Mouse (Mus musculus): ENCODE data around the gene Rundc3a. TPM values are rescaled to one million over a fixed set of nuclear protein-coding genes. Genes with fewer than 3 reads are reported as not detected.

Gene Rundc3a
- polyA plus RNA-seq, 1 experiment from 2014 or later = 127 TPM

DNA sequence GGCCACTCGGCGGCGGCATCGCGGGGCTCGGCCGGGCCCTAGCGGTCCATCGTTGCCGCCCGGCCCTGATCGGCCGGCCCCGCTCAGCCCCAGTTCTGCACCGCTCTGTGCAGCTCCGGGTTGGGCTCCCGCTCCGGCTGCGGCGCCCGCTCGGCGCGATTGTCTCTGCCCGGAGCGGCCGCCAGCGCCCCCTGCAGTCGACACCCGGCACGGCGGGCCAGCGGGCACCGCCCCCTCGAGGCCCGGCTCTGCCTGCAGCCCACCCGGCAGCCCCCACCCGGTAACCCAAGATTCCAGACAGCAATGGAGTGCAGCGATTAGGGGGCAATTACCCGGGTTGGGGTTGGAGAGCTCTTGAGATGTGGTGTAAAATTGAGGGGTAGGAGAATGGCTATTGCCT, 54.3 kb downstream of the Rundc3a start, which contains the start of gene Fam171a2:
Fam171a2 (minus strand) TSS at position 186 of the 400 bp plus-strand sequence.
- Histone ChIP-seq H3K9me3 (ENCODE audit: control insufficient read depth, low read length) (no peaks in the 10 kb centered on the region), H3K4me1 (ENCODE audit: control insufficient read depth, insufficient read depth, low read depth, low read length) (peaks cover 31% of the 10 kb centered on the region), H3K4me2 (ENCODE audit: low read length) (peak within 1 kb of the TSS; percentile 69), H3K27ac (ENCODE audit: low read depth, low read length) (peak within 1 kb of the TSS; percentile 99), H3K9ac (ENCODE audit: low read depth, low read length) (peak within 1 kb of the TSS; percentile 100), H3K27me3 (replicated peaks; ENCODE audit: control insufficient read depth, insufficient read depth, low read length) (no peaks in the 10 kb centered on the region), H3K4me3 (ENCODE audit: low read length) (peak within 1 kb of the TSS; percentile 98), H3K36me3 (ENCODE audit: control insufficient read depth, insufficient read depth, low read length) (peaks cover 7% of the 10 kb centered on the region)
- ATAC-seq = peak; percentile 80
- 0% methylated on average over 37 of the region's 40 CpGs for WGBS

DNA sequence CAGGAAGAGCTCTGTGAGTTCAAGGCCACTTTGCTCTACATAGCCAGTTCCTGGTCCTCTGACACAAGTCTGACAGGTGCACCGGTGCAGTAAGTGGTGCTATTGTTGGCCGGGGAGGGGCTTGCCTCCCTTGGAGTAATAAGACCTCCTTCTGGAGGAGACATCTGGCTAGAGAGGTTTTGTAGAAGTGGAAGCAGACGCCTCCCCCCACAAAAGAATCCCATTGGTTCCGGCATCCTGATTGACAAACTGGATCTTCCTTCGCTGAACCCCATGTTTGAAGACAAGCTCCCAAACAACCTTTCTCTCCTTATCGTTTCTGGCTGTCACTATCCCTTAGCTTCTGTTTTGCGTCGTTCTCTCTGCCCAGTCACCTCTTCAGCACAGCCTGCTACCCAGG, 55.1 kb downstream of the Rundc3a start:
- peaks cover 31% of the 10 kb centered on the region for H3K4me1 ChIP-seq (ENCODE audit: control insufficient read depth, insufficient read depth, low read depth, low read length)
- peak overlapping the region; percentile 69; the same call in 1 of the 2 replicates for H3K4me2 ChIP-seq (ENCODE audit: low read length)
- no peak overlapping the region; the same call in 1 of the 2 replicates for H3K27ac ChIP-seq (ENCODE audit: low read depth, low read length)
- no peak overlapping the region for H3K4me3 ChIP-seq (ENCODE audit: low read length)
- no peak for ATAC-seq
- 0 out of 2 replicates have a peak, but pooled peaks cover 3% of the 10 kb centered on the region for H3K36me3 ChIP-seq (ENCODE audit: control insufficient read depth, insufficient read depth, low read length)
- WGBS = 15% methylated on average over 8 of the region's 8 CpGs
- H3K9ac ChIP-seq (ENCODE audit: low read depth, low read length) = no peak overlapping the region
- H3K9me3 ChIP-seq (ENCODE audit: control insufficient read depth, low read length) = no peaks in the 10 kb centered on the region
- H3K27me3 ChIP-seq (replicated peaks; ENCODE audit: control insufficient read depth, insufficient read depth, low read length) = no peaks in the 10 kb centered on the region

DNA sequence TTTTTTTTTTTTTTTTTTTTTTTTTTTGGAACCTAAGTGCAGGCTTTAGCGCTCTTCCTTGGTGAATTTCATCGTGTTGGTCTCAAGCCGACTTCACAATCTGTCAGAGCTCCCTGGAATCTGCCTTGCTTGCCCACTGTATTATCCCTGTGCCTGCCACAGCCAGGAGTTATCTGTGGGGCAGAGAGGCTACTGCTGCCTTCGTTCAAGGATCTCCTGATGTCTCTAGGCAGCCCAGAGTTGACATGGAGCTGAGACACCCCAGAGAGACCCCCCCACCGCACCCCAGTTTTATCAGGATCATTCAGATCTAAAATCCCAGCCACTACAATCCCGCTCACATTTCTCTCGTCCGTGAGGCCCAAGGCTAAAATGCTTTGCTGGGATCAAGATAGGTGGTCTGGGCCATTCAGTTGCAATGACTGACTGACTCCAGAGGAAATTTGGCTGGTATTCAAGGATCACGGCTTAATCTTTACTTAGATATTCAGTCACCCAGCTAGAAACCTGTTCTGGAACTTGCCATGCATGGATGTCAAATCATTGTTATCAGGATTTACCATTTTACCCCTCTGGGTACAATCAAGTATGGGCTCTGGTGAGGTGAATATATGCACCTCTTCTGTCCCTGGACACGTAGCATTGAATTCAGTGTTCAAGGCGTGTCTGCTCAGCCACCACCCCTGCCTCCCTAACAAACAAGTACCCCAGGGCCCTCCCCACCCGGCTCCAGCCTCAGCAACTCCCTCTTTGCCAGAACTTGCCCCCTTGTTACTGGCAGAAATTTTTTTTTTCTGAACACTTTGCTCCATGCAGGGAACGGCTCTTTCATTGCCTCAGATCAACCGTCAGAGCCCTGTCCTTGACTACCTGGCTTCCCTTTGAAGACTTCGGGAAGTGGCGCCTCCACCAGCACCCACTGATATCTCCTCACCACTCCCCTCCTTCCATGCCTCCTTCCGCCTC, 56.1 kb downstream of the Rundc3a start:
- no peaks in the 10 kb centered on the region for H3K36me3 ChIP-seq (ENCODE audit: control insufficient read depth, insufficient read depth, low read length)
- peaks cover 28% of the 10 kb centered on the region for H3K4me1 ChIP-seq (ENCODE audit: control insufficient read depth, insufficient read depth, low read depth, low read length)
- H3K4me2 ChIP-seq (ENCODE audit: low read length) = no peak overlapping the region
- H3K27ac ChIP-seq (ENCODE audit: low read depth, low read length) = no peak overlapping the region
- ATAC-seq = no peak
- no peaks in the 10 kb centered on the region for H3K9me3 ChIP-seq (ENCODE audit: control insufficient read depth, low read length)
- no peak overlapping the region for H3K4me3 ChIP-seq (ENCODE audit: low read length)
- no peak overlapping the region for H3K9ac ChIP-seq (ENCODE audit: low read depth, low read length)
- 48% methylated on average over 17 of the region's 17 CpGs for WGBS
- H3K27me3 ChIP-seq (replicated peaks; ENCODE audit: control insufficient read depth, insufficient read depth, low read length) = no peaks in the 10 kb centered on the region

Small RNA genes lying within 50 kb of the gene (microRNA-seq; reads per million reads assigned to microRNA genes)
- not detected for gene Mir6930

Other genes with a start within 250 kb of the Rundc3a start
- 0.09 TPM in 1 of 2 replicates, not detected in the other for gene Nags, start 247.9 kb upstream of the Rundc3a start, polyA plus RNA-seq (2015; fragmentation: Nextera tagmentation; extraction: Ambion mirVana)
- gene Tmem101, start 237.0 kb upstream of the Rundc3a start, polyA plus RNA-seq (2015; fragmentation: Nextera tagmentation; extraction: Ambion mirVana) = 42.2 and 47.7 TPM in 2 replicates
- gene Lsm12, start 208.1 kb upstream of the Rundc3a start, polyA plus RNA-seq (2015; fragmentation: Nextera tagmentation; extraction: Ambion mirVana) = 99.0 and 116 TPM in 2 replicates
- gene G6pc3, start 203.8 kb upstream of the Rundc3a start, polyA plus RNA-seq (2015; fragmentation: Nextera tagmentation; extraction: Ambion mirVana) = 44.3 and 45.9 TPM in 2 replicates
- gene Hdac5, start 163.2 kb upstream of the Rundc3a start, polyA plus RNA-seq (2015; fragmentation: Nextera tagmentation; extraction: Ambion mirVana) = 75.8 and 83.0 TPM in 2 replicates
- gene BC030867, start 144.5 kb upstream of the Rundc3a start, polyA plus RNA-seq (2015; fragmentation: Nextera tagmentation; extraction: Ambion mirVana) = 2.9 and 3.6 TPM in 2 replicates
- 0.09 and 0.11 TPM in 2 replicates for gene Asb16, start 124.7 kb upstream of the Rundc3a start, polyA plus RNA-seq (2015; fragmentation: Nextera tagmentation; extraction: Ambion mirVana)
- gene Tmub2, start 108.5 kb upstream of the Rundc3a start, polyA plus RNA-seq (2015; fragmentation: Nextera tagmentation; extraction: Ambion mirVana) = 81.6 and 85.0 TPM in 2 replicates
- 26.6 and 29.2 TPM in 2 replicates for gene Atxn7l3, start 96.8 kb upstream of the Rundc3a start, polyA plus RNA-seq (2015; fragmentation: Nextera tagmentation; extraction: Ambion mirVana)
- 70.4 and 76.8 TPM in 2 replicates for gene Ubtf, start 73.7 kb upstream of the Rundc3a start, polyA plus RNA-seq (2015; fragmentation: Nextera tagmentation; extraction: Ambion mirVana)
- 1.4 and 3.2 TPM in 2 replicates for gene Slc4a1, start 27.2 kb upstream of the Rundc3a start, polyA plus RNA-seq (2015; fragmentation: Nextera tagmentation; extraction: Ambion mirVana)
- gene Slc25a39, start 14.5 kb downstream of the Rundc3a start, polyA plus RNA-seq (2015; fragmentation: Nextera tagmentation; extraction: Ambion mirVana) = 182 and 187 TPM in 2 replicates
- gene Grn, start 36.9 kb downstream of the Rundc3a start, polyA plus RNA-seq (2015; fragmentation: Nextera tagmentation; extraction: Ambion mirVana) = 95.4 and 100 TPM in 2 replicates
- 17.8 and 17.9 TPM in 2 replicates for gene Fam171a2, start 54.3 kb downstream of the Rundc3a start, polyA plus RNA-seq (2015; fragmentation: Nextera tagmentation; extraction: Ambion mirVana)
- 9.4 and 13.1 TPM in 2 replicates for gene Itga2b, start 76.7 kb downstream of the Rundc3a start, polyA plus RNA-seq (2015; fragmentation: Nextera tagmentation; extraction: Ambion mirVana)
- gene Gpatch8, start 163.0 kb downstream of the Rundc3a start, polyA plus RNA-seq (2015; fragmentation: Nextera tagmentation; extraction: Ambion mirVana) = 52.9 and 60.5 TPM in 2 replicates
- 2.8 and 4.1 TPM in 2 replicates for gene Gm11627, start 186.1 kb downstream of the Rundc3a start, polyA plus RNA-seq (2015; fragmentation: Nextera tagmentation; extraction: Ambion mirVana)
- gene Fzd2, start 211.0 kb downstream of the Rundc3a start, polyA plus RNA-seq (2015; fragmentation: Nextera tagmentation; extraction: Ambion mirVana) = 6.0 and 6.7 TPM in 2 replicates